Mouse (Mus musculus) kidney, adult 10 weeks (tissue): Measurements from ENCODE around the gene Gm38431. TPM values are rescaled to one million over a fixed set of nuclear protein-coding genes. Genes with fewer than 3 reads are reported as not detected.

Source experiments
- polyA plus RNA-seq: library from polyadenylated mRNA; stranded (reverse); fragments of 350-450 nt; fragmentation: Illumina TruSeq; extraction: RNeasy Lipid Tissue Mini Kit (QIAGEN cat#74804); gene quantifications from one replicate; pipeline ENCODE4 v1.2.3, GENCODE M21; 2014; ENCODE audit warnings: low read depth, low replicate concordance

Gene Gm38431
- polyA plus RNA-seq = 0.73 TPM

DNA sequence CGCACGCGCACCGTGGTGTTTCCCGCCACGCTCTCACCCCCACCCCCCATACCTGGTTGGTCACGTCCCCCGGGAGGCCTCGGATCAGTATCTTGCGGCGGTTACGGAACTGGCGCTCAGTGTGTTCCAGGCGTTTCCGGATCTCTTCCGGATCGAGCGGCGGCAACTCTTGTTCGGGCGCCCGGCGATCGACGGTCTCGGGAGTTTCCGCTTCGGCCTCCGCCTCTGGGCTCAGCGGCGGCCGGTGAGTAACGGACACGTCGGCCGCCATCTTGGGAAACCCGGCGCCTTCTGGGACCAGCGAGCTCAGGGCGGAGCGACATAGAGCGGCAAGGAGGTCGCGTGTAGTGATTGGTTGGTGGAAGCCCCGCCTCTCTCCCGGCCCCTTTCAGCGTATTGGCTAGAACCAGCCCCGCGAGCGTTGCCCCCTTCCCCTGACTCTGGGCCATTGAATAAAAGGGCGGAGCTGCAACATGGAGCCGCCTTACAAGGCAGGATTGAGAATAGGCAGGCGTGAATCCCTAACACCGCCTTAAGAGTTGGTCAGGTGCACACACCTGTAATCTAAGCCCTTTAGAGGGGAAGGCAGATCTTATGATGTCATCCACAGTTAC lies at the start of gene Gm38431, which contains the start of gene Raver1:
TSS of gene Gm38431 (minus strand) at position 291 of the 614 bp plus-strand sequence.
TSS of gene Raver1 (minus strand) at position 302 of the 614 bp plus-strand sequence.

DNA sequence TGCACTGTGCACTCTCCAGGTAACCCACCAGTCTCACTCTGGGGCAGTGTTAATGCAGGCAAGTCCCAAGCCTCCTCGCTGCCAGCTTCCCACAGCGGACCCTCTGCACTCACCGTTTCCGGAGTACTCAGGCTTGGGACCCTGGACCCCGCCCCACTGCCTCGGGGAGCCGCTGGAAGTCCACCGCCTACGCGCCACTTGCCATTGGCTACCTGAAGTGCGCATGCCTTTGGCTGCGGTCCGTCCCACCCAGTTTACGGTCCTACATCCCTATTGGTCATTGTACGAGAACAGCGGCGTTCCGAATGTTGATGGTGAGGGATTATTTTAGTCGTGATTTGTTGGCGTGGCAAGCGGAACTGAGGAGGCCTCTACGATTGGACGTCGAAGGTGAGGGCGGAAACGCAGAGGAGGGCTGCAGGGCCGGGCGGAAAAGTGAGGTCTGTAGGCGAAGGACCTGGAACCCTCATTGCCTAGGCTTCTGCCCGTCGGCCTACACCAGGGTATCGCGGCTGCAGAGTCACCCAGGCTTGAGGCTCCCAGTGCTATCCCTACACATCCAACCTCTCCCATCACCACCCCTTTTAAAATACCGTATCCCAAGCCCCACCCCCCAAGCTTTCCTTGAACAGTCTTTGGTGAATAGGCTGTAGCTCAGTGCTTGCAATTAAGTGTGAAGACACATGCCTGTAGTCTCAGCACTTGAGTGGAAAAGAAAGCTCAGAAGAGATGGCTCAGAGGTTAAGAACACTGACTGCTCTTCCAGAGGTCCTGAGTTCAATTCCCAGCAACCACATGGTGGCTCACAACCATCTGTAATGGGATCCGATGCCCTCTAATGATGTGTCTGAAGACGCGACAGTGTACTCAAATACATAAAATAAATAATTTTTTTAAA lies 39.5 kb upstream of the Gm38431 start, which contains the start of gene Tyk2:
TSS of gene Tyk2 (minus strand) at position 185 of the 898 bp plus-strand sequence.

DNA sequence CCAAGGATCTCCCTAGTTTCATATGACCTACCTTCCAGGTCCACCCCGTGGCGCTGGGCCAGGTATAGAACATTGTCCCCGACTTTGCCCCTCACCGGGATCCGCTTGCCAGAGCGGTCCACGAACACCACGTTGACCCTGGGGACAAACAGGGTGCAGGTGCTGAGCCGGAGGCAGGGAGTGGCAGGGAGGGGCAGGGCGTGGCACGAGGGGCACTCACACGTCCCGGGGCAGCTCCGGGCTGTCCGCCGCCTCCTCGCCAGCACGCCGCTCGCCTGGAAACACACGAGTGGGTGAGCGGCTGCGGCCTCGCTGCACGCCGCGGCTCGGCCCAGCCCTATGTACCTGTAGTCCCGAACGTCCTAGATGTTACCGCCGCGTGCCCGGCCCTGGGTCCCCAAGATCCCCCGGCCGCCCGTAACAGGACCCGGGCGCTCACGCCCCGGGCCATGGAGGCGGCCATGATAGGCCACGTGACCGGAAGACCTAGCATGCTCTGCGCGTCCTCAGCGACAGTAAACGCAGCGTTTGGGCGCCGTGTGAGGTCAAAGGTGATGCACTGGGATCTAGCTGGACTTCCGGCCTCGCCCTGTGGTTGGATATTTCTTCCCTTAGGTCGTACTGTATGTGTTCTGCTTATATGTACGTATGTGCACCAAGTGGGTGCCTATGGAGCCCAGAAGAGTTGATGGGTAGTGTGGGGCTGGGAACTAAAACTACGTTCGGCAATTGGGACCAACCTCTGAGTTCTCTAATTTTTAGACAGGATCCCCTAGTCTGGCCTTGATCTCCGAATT lies 18.6 kb downstream of the Gm38431 start, which contains the start of the genes Gm49373 and Fdx1l:
TSS of gene Gm49373 (minus strand) at position 53 of the 797 bp plus-strand sequence.
TSS of gene Fdx1l (minus strand) at position 571 of the 797 bp plus-strand sequence.

DNA sequence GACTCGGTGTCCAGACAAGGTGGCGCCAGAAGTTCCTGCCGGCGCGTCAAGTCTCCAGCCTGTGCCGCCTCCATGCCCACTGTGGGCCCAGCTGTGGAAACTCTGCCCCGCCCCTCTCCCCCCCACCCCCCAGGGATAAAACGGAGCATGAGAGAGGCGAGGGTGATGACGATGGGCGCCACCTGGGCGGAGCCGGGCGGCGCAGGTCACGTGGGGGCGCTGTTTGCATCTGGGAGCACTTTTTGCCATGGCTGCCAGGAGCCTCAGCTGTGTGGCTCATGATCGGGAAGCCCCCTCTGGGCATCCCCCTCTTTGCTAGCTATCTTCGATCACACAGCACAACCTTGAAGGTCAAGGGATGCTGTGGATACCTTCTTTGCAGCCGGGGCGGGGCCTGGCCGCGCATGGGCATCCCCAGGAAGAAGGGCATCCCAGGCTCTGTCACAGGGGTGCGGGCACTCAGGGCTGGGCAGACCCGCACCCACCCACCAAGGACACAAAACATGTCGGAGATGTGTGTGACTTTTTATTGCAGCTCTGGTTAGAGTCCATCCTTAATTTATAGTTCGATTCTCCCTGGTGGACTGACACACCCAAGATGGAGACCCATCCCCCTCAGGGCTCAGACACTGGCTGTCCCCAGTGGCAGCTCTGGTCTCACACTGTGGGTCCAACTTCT lies 24.7 kb downstream of the Gm38431 start, which contains the start of gene Zglp1:
TSS of gene Zglp1 (minus strand) at position 88 of the 679 bp plus-strand sequence.

DNA sequence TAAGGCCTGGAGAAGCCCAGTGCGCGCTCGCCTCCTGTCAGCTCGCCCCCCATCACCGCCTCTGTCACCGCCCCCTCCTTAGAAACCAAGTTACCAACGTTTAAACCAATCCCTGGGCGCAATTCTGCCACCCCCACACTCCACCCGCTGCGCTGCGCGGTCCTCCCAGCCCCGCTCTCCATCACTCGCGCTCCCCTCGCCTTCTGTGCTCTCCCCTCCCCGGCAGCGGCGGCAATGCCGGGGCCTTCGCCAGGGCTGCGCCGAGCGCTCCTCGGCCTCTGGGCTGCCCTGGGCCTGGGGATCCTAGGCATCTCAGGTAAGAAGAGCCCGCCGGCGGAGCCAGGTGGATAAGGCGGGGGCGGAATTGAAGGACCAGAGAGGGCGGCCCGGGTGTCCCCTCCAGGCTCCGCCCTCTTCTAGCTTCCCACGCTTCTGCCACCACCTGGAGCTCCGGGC lies 59.9 kb downstream of the Gm38431 start, which contains the start of gene Icam5:
TSS of gene Icam5 (plus strand) at position 178 of the 456 bp plus-strand sequence.

DNA sequence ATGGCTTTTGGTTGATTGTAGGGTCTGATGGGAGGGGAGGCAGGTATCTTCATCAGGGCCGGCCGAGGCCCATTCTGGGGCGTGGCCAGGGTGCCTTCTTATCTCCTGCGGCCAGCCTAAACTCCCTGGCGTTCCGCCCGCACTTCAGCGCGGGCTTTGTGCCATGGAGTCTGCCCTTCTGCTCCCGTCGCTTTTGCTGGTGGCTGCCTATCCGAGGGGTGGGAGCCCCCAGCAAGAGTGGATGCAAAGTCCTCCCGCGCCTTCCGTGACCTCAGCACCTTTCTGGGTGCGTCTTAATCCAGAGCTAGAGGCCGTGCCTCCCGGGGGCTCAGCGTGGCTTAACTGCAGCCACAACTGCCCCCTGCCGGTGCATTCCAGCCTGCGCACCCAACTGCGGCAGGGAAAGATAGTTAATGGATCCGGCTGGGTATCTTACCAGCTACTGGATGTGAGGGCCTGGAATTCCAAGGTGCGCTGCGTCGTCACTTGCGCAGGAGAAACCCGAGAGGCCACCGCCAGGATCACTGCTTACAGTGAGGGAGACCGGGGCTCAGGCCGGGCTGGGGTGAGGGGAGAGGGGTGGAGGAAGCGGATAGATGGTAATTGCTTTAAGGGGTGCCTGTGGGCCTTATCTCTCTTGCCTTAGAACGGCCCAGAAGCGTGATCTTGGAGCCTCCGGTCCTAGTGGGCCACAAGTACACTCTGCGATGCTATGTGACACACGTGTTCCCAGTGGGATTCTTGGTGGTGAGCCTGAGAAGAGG lies 62.3 kb downstream of the Gm38431 start, which contains the start of gene Icam4:
TSS of gene Icam4 (plus strand) at position 83 of the 764 bp plus-strand sequence.

Other genes starting within 250 kb of the Gm38431 start
- 2.0 TPM for gene A230050P20Rik, start 223.4 kb downstream of the Gm38431 start, polyA plus RNA-seq
- not detected for gene Angptl6, start 212.3 kb downstream of the Gm38431 start, polyA plus RNA-seq
- not detected for gene Ppan, start 203.8 kb downstream of the Gm38431 start, polyA plus RNA-seq
- 22.3 TPM for gene Eif3g, start 193.4 kb downstream of the Gm38431 start, polyA plus RNA-seq
- gene Dnmt1, start 132.1 kb downstream of the Gm38431 start, polyA plus RNA-seq = 2.7 TPM
- 0.24 TPM for gene S1pr2, start 115.2 kb downstream of the Gm38431 start, polyA plus RNA-seq
- 0.40 TPM for gene Mrpl4, start 89.3 kb downstream of the Gm38431 start, polyA plus RNA-seq
- 5.3 TPM for gene Icam1, start 76.0 kb downstream of the Gm38431 start, polyA plus RNA-seq
- gene Icam4, start 62.6 kb downstream of the Gm38431 start, polyA plus RNA-seq = not detected
- gene Icam5, start 59.9 kb downstream of the Gm38431 start, polyA plus RNA-seq = not detected
- gene Zglp1, start 24.9 kb downstream of the Gm38431 start, polyA plus RNA-seq = not detected
- gene Gm49373, start 18.9 kb downstream of the Gm38431 start, polyA plus RNA-seq = not detected
- 0.69 TPM for gene Fdx1l, start 18.4 kb downstream of the Gm38431 start, polyA plus RNA-seq
- gene Raver1, start within 50 bp of the Gm38431 start, polyA plus RNA-seq = 4.5 TPM
- gene Tyk2, start 39.2 kb upstream of the Gm38431 start, polyA plus RNA-seq = 2.0 TPM
- 9.0 TPM for gene Cdc37, start 58.0 kb upstream of the Gm38431 start, polyA plus RNA-seq
- gene Pde4a, start 73.7 kb upstream of the Gm38431 start, polyA plus RNA-seq = 0.93 TPM
- gene Keap1, start 147.4 kb upstream of the Gm38431 start, polyA plus RNA-seq = 7.0 TPM
- gene S1pr5, start 156.4 kb upstream of the Gm38431 start, polyA plus RNA-seq = not detected
- gene Atg4d, start 173.3 kb upstream of the Gm38431 start, polyA plus RNA-seq = 1.3 TPM
- 3.3 TPM for gene Kri1, start 196.0 kb upstream of the Gm38431 start, polyA plus RNA-seq
- gene Cdkn2d, start 199.4 kb upstream of the Gm38431 start, polyA plus RNA-seq = 3.2 TPM
- gene Ap1m2, start 220.3 kb upstream of the Gm38431 start, polyA plus RNA-seq = 3.4 TPM
- 13.9 TPM for gene Slc44a2, start 228.7 kb upstream of the Gm38431 start, polyA plus RNA-seq